Mouse (Mus musculus) myocyte (in vitro differentiated cells): ENCODE data around the gene Gstk1. TPM values are rescaled to one million over a fixed set of nuclear protein-coding genes. Genes with fewer than 3 reads are reported as not detected.
A peak's percentile ranks its signal among the peaks of the same experiment; 100 is the strongest.

Source experiments
- H3K27me3 ChIP-seq: one replicate; pipeline ENCODE4 v1.6.1; 2011; ENCODE audit not compliant: control insufficient read depth, insufficient read depth, insufficient read length
- H3K36me3 ChIP-seq: one replicate; pipeline ENCODE4 v1.6.1; 2011; ENCODE audit not compliant: control insufficient read depth, insufficient read depth
- H3K4me2 ChIP-seq: one replicate; pipeline ENCODE4 v1.6.1; 2011; ENCODE audit warnings: low read depth, control low read depth
- H3K4me3 ChIP-seq: one replicate; pipeline ENCODE4 v1.5.1; 2011; ENCODE audit warnings: mild to moderate bottlenecking, control low read depth, moderate library complexity
- H3K79me2 ChIP-seq: one replicate; pipeline ENCODE4 v1.6.1; 2011; ENCODE audit not compliant: control insufficient read depth, insufficient read depth
- H3ac ChIP-seq: one replicate; pipeline ENCODE4 v1.6.1; 2011; ENCODE audit not compliant: control insufficient read depth, insufficient read length
- CEBPB ChIP-seq: IDR thresholded peaks from 2 replicates; pipeline ENCODE4 v1.6.1; 2011; ENCODE audit warnings: mild to moderate bottlenecking, moderate library complexity; ENCODE audit not compliant: poor library complexity, insufficient read depth, severe bottlenecking
- E2F4 ChIP-seq: IDR thresholded peaks from one replicate; pipeline ENCODE4 v1.6.1; 2011; ENCODE audit warnings: mild to moderate bottlenecking, control low read depth, moderate library complexity; ENCODE audit not compliant: insufficient read depth
- MAX ChIP-seq: IDR thresholded peaks from one replicate; pipeline ENCODE4 v1.6.1; 2011; ENCODE audit warnings: low read depth, mild to moderate bottlenecking, control low read depth
- MYOD1 ChIP-seq, 3 experiments: IDR thresholded peaks; one replicate each; pipeline ENCODE4 v1.6.1; 2011; ENCODE audit warnings: control low read depth in 2 of 3, low read depth in 2 of 3, mild to moderate bottlenecking in 2 of 3, moderate library complexity in 1 of 3; ENCODE audit not compliant: insufficient read length in 2 of 3, control insufficient read depth in 1 of 3
- MYOG ChIP-seq, 3 experiments: IDR thresholded peaks; one replicate each; pipeline ENCODE4 v1.6.1; 2011; ENCODE audit warnings: control low read depth in 2 of 3, low read depth in 2 of 3, mild to moderate bottlenecking in 2 of 3; ENCODE audit not compliant: insufficient read length in 2 of 3, control insufficient read depth in 1 of 3, insufficient read depth in 1 of 3
- POLR2A ChIP-seq: IDR thresholded peaks from one replicate; pipeline ENCODE4 v1.6.1; 2011; ENCODE audit warnings: low read depth, mild to moderate bottlenecking, control low read depth, moderate library complexity; ENCODE audit not compliant: insufficient read length
- POLR2AphosphoS2 ChIP-seq: IDR thresholded peaks from one replicate; pipeline ENCODE4 v1.6.1; 2011; ENCODE audit warnings: low read depth, control low read depth; ENCODE audit not compliant: insufficient read length
- REST ChIP-seq: IDR thresholded peaks from one replicate; pipeline ENCODE4 v1.6.1; 2011; ENCODE audit warnings: mild to moderate bottlenecking, control low read depth, moderate library complexity; ENCODE audit not compliant: insufficient read depth, insufficient read length
- SRF ChIP-seq: IDR thresholded peaks from one replicate; pipeline ENCODE4 v1.6.1; 2011; ENCODE audit warnings: low read depth; ENCODE audit not compliant: control insufficient read depth, insufficient read length
- TCF12 ChIP-seq: IDR thresholded peaks from one replicate; pipeline ENCODE4 v1.6.1; 2011; ENCODE audit warnings: mild to moderate bottlenecking, control low read depth; ENCODE audit not compliant: poor library complexity, insufficient read depth, severe bottlenecking
- TCF3 ChIP-seq: IDR thresholded peaks from one replicate; pipeline ENCODE4 v1.6.1; 2011; ENCODE audit warnings: low read depth, control low read depth; ENCODE audit not compliant: insufficient read length
- USF1 ChIP-seq: IDR thresholded peaks from one replicate; pipeline ENCODE4 v1.6.1; 2011; ENCODE audit warnings: low read depth, mild to moderate bottlenecking, control low read depth, moderate library complexity
- polyA plus RNA-seq: library from polyadenylated mRNA; unstranded; fragments of >200 nt; fragmentation: generic; extraction: Trizol; gene quantifications from one replicate; pipeline ENCODE4 v1.2.1, GENCODE M21; 2012; ENCODE audit warnings: missing spikeins

Gstk1 gene
- polyA plus RNA-seq, 1 experiment: 0.53 TPM

DNA sequence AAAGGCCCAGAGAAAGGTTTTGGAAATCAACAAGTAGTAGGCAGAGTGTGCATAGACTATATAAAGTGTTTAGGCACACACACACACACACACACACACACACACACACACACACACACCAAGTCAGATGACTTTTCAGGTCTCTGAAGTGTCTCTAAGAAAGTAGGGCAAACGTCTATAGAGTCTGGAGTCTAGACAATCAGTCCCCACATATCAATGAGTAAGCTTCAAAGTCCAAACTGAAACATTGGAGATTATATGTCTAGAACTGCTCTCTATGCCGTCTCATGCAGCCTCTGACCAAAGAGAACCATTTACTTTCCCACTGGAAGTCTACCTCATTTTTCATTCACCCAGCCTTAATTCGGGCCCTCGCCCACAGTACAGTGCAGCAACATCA, 20.7 kb upstream of the Gstk1 start:
- no peak overlapping the region for H3ac ChIP-seq
- H3K36me3 ChIP-seq: no peaks in the 10 kb centered on the region
- TF ChIP-seq TCF3 (no peak), CEBPB (no peak), POLR2AphosphoS2 (no peak), SRF (no peak), REST (no peak), TCF12 (no peak), USF1 (no peak), E2F4 (no peak), MYOD1 (IDR thresholded peaks at IDR 0.05; ENCODE audit: control insufficient read depth in 1 of 3, insufficient read length in 2 of 3, low read depth in 2 of 3) (no peak), POLR2A (no peak), MAX (no peak), MYOG (IDR thresholded peaks at IDR 0.05; ENCODE audit: control insufficient read depth in 1 of 3, insufficient read depth in 1 of 3, insufficient read length in 2 of 3, low read depth in 2 of 3) (no peak)
- H3K4me3 ChIP-seq: no peak overlapping the region
- no peaks in the 10 kb centered on the region for H3K27me3 ChIP-seq
- H3K79me2 ChIP-seq: no peaks in the 10 kb centered on the region
- H3K4me2 ChIP-seq: no peak overlapping the region

DNA sequence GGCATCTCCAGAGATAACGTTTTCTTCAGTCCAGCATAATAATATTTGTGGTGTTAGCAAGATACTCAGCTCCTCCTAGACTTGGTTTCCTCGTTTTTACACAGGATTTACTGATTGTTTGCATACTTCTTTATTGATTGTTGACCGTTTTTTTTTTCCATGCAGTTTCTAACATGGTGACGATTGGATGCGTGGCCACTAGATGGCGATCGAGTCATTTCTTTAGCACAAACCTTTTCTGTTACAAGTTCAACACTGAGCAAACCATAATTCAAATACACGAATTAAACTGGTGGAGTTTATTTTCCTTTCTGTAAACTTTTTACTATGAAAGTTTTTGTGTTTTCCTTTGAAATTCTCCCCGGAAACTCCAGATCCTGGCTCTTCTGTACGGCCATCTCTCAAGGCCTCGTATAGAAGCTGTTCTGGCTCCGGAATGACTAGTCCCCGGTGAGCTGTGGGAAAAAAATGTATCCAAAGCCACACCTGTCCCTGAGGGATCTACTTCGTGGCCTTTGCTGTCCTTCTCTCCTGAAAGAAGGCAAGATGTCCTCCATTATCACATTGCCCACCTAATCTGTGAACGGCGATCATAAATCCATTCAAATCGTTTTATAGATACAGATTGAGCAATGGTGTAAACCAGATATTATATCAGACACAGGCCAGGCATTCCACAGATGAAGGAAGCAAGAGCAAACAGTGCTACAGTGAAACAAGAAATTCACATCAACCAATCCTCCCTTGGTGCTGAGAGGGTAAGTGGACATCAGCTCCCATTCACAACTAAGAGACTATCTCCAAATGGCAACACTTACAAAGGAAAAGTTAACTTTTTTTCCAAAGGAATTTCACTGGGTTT, 18.3 kb upstream of the Gstk1 start:
- H3K4me2 ChIP-seq: peak overlapping the region; percentile 60
- TF ChIP-seq TCF3 (no peak), MAX (no peak), SRF (no peak), MYOD1 (IDR thresholded peaks at IDR 0.05; ENCODE audit: control insufficient read depth in 1 of 3, insufficient read length in 2 of 3, low read depth in 2 of 3) (no peak), USF1 (no peak), MYOG (IDR thresholded peaks at IDR 0.05; ENCODE audit: control insufficient read depth in 1 of 3, insufficient read depth in 1 of 3, insufficient read length in 2 of 3, low read depth in 2 of 3) (no peak), CEBPB (no peak), TCF12 (no peak), REST (no peak), POLR2A (no peak), E2F4 (no peak), POLR2AphosphoS2 (no peak)
- H3K4me3 ChIP-seq: no peak overlapping the region
- no peaks in the 10 kb centered on the region for H3K36me3 ChIP-seq
- no peak overlapping the region for H3ac ChIP-seq
- no peaks in the 10 kb centered on the region for H3K79me2 ChIP-seq
- H3K27me3 ChIP-seq: no peaks in the 10 kb centered on the region

DNA sequence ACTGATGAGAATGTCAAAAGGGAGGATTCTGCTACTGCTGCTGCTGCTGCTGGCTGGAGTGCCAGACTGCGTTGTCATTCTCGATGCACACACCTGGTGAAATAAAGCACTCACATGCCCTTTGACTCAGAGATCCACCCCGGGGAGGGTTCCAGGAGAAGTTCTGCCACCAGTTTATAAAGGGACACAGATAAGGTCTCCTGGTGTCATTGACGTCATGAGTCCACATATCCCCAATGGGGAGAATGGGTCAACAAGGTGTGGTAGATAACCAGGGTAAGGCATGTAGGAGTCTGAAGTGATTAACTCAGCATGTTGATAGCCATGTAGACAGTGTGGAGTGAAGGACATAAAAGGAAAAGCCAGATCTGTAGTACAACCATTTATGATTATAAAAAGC, 16.1 kb upstream of the Gstk1 start:
- TF ChIP-seq TCF12 (no peak), CEBPB (no peak), MYOD1 (IDR thresholded peaks at IDR 0.05; ENCODE audit: control insufficient read depth in 1 of 3, insufficient read length in 2 of 3, low read depth in 2 of 3) (no peak), SRF (no peak), REST (no peak), MAX (no peak), TCF3 (no peak), MYOG (IDR thresholded peaks at IDR 0.05; ENCODE audit: control insufficient read depth in 1 of 3, insufficient read depth in 1 of 3, insufficient read length in 2 of 3, low read depth in 2 of 3) (no peak), USF1 (no peak), E2F4 (no peak), POLR2A (no peak), POLR2AphosphoS2 (no peak)
- Histone ChIP-seq H3K36me3 (no peaks in the 10 kb centered on the region), H3K4me2 (no peak overlapping the region), H3K79me2 (no peaks in the 10 kb centered on the region), H3K27me3 (no peaks in the 10 kb centered on the region), H3ac (no peak overlapping the region), H3K4me3 (no peak overlapping the region)

DNA sequence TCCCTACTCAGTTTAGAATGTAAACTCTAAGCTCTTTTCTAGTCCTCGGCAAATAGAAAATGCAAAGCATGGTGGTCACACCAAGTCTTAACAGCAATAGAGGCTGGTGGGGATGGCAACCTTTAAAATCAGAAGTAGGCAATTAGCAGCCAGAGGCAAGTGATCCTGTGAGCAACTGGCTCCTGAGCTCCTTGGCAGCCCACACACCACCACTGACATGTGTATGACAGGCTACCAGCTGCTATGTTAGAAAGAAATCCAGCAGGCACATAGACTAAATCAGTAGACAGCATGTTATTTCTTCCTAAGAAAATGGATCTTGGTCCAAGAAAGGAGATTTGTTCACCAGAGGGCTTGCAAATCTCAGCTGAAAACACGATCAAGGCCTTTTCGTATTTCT, 14.5 kb upstream of the Gstk1 start:
- no peak overlapping the region for H3K4me3 ChIP-seq
- no peak overlapping the region for H3K4me2 ChIP-seq
- TF ChIP-seq SRF (no peak), TCF12 (no peak), TCF3 (no peak), REST (no peak), MYOD1 (IDR thresholded peaks at IDR 0.05; ENCODE audit: control insufficient read depth in 1 of 3, insufficient read length in 2 of 3, low read depth in 2 of 3) (no peak), POLR2AphosphoS2 (no peak), E2F4 (no peak), USF1 (no peak), CEBPB (no peak), MYOG (IDR thresholded peaks at IDR 0.05; ENCODE audit: control insufficient read depth in 1 of 3, insufficient read depth in 1 of 3, insufficient read length in 2 of 3, low read depth in 2 of 3) (no peak), MAX (no peak), POLR2A (no peak)
- H3ac ChIP-seq: no peak overlapping the region
- H3K36me3 ChIP-seq: no peaks in the 10 kb centered on the region
- no peaks in the 10 kb centered on the region for H3K27me3 ChIP-seq
- H3K79me2 ChIP-seq: no peaks in the 10 kb centered on the region
